Mouse (Mus musculus) adrenal gland, postnatal 36 days (tissue): ENCODE measurements at regions not wholly inside any gene's neighbourhood (a gene's known extent, or its start where the extent isn't known, plus 50 kb on each side); places are given as distances from the start of the nearest gene placed in this dataset.
A peak's percentile ranks its signal among the peaks of the same experiment; 100 is the strongest.

ENCODE experiments used
- DNase-seq, 2 experiments: peaks; one replicate each; pipeline ENCODE4 v3.0.0; 2021; ENCODE audit warnings: mixed read lengths in 1 of 2

GRCm38 (mm10) chr2:116942321-116942791 is 63.9 kb downstream of the Tmco5 start:
- peak; percentile 21 to 25 for DNase-seq

GRCm38 (mm10) chr2:116948538-116948937 is 70.0 kb downstream of the Tmco5 start:
- DNase-seq: no peak

- DNase-seq: no peak
Observed at GRCm38 (mm10) chr2:116949741-116950140, 71.2 kb downstream of the Tmco5 start.

- DNase-seq: no peak
Observed at GRCm38 (mm10) chr2:116950154-116950553, 71.7 kb downstream of the Tmco5 start.

- DNase-seq: no peak
Observed at GRCm38 (mm10) chr2:116951481-116951880, 73.0 kb downstream of the Tmco5 start.

- no peak for DNase-seq
Observed at GRCm38 (mm10) chr2:116954280-116954679, 75.8 kb downstream of the Tmco5 start.

GRCm38 (mm10) chr2:116954896-116955295 is 76.4 kb downstream of the Tmco5 start:
- no peak for DNase-seq

- no peak for DNase-seq
Observed at GRCm38 (mm10) chr2:116963116-116963873, 84.8 kb downstream of the Tmco5 start.

GRCm38 (mm10) chr2:116966266-116966665 is 87.8 kb downstream of the Tmco5 start:
- DNase-seq: no peak

- DNase-seq: peak; percentile 35 to 48
Observed at GRCm38 (mm10) chr2:116971666-116972613, 93.4 kb downstream of the Tmco5 start.

- DNase-seq: peak in 1 of 2 experiments; percentile 27
Observed at GRCm38 (mm10) chr2:116972614-116972985, 94.1 kb downstream of the Tmco5 start.

- no peak for DNase-seq
Observed at GRCm38 (mm10) chr2:116973441-116973840, 95.0 kb downstream of the Tmco5 start.

GRCm38 (mm10) chr2:116974152-116974551 is 95.7 kb downstream of the Tmco5 start:
- DNase-seq: no peak

GRCm38 (mm10) chr2:116974569-116975060 is 96.1 kb downstream of the Tmco5 start:
- no peak for DNase-seq

GRCm38 (mm10) chr2:116975091-116975600 is 96.7 kb downstream of the Tmco5 start:
- peak; percentile 69 to 77 for DNase-seq

GRCm38 (mm10) chr2:116975601-116976431 is 97.3 kb downstream of the Tmco5 start:
- peak; percentile 85 to 91 for DNase-seq

- DNase-seq: peak; percentile 42 to 54
Observed at GRCm38 (mm10) chr2:116976432-116976750, 97.9 kb downstream of the Tmco5 start.

GRCm38 (mm10) chr2:116976951-116977503 is 98.5 kb downstream of the Tmco5 start:
- DNase-seq: no peak

GRCm38 (mm10) chr2:116977771-116978600 is 99.5 kb downstream of the Tmco5 start:
- DNase-seq: no peak

GRCm38 (mm10) chr2:116978809-116979208 is 100.3 kb downstream of the Tmco5 start:
- no peak for DNase-seq
